Mouse (Mus musculus) right cerebral cortex, adult 18-20 months (tissue): Measurements from ENCODE around the gene Mlh3.

Source experiments
- DNase-seq: peaks from one replicate; pipeline ENCODE4 v3.0.0; 2022; ENCODE audit warnings: mixed read lengths

Mlh3 gene

GRCm38 (mm10) chr12:85186361-85186760 lies 84.0 kb downstream of the Mlh3 start:
- DNase-seq = no peak

GRCm38 (mm10) chr12:85185810-85186209 lies 84.6 kb downstream of the Mlh3 start:
- DNase-seq = no peak
